Mouse (Mus musculus): ENCODE data around the gene Myo3b.

GRCm38 (mm10) chr2:70348793-70349553 lies 310.0 kb downstream of the Myo3b start:
- TF ChIP-seq CTCF (IDR thresholded peaks at IDR 0.05; ENCODE audit: extremely low read depth, insufficient read length, insufficient replicate concordance, low read depth, low read length): no peak
- TF ChIP-seq POLR2A (IDR thresholded peaks at IDR 0.05; ENCODE audit: low read depth, low read length): no peak
